Mouse (Mus musculus) forebrain, embryonic 15.5 days (tissue): ENCODE results near the gene Stum. TPM values are rescaled to one million over a fixed set of nuclear protein-coding genes. Genes with fewer than 3 reads are reported as not detected.

Experiments used
- ATAC-seq: fragments of 200-750 bp; cut with Nextera tagmentation; replicated peaks from 2 replicates; pipeline ENCODE4 v1.8.0; 2017; ENCODE audit warnings: mild to moderate bottlenecking, moderate TSS enrichment, moderate library complexity
- H3K27ac ChIP-seq: fragments of 300-500 bp; sonication (generic); replicated peaks from 2 replicates; pipeline ENCODE4 v1.5.1; 2015; ENCODE audit warnings: mild to moderate bottlenecking, inconsistent platforms
- H3K27me3 ChIP-seq: fragments of 300-500 bp; sonication (generic); 2 replicates; pipeline ENCODE4 v1.6.1; 2015; ENCODE audit warnings: inconsistent platforms
- H3K36me3 ChIP-seq: fragments of 300-500 bp; sonication (generic); 2 replicates; pipeline ENCODE4 v1.6.1; 2015; ENCODE audit warnings: mild to moderate bottlenecking, inconsistent platforms
- H3K4me1 ChIP-seq: fragments of 300-500 bp; sonication (generic); 2 replicates; pipeline ENCODE4 v1.6.1; 2015; ENCODE audit warnings: inconsistent platforms
- H3K4me2 ChIP-seq: fragments of 300-500 bp; sonication (generic); replicated peaks from 2 replicates; pipeline ENCODE4 v1.6.1; 2015; ENCODE audit warnings: mild to moderate bottlenecking, inconsistent platforms
- H3K4me3 ChIP-seq: fragments of 300-500 bp; sonication (generic); 2 replicates; pipeline ENCODE4 v1.5.1; 2015; ENCODE audit warnings: mild to moderate bottlenecking, inconsistent platforms
- H3K9ac ChIP-seq: fragments of 300-500 bp; sonication (generic); replicated peaks from 2 replicates; pipeline ENCODE4 v1.6.1; 2015; ENCODE audit warnings: mild to moderate bottlenecking, inconsistent platforms
- H3K9me3 ChIP-seq: fragments of 300-500 bp; sonication (generic); 2 replicates; pipeline ENCODE4 v1.6.1; 2016; ENCODE audit warnings: inconsistent platforms
- WGBS: fragments of 180-500 bp; shearing (Covaris S2); methylation state at CpG from one replicate; pipeline ENCODE4 v1.1.7; 2015; ENCODE audit warnings: mixed read lengths; 5-methylcytosine and 5-hydroxymethylcytosine counted together
- polyA plus RNA-seq: library from polyadenylated mRNA; unstranded; fragments of >200 nt; fragmentation: Nextera tagmentation; extraction: Ambion mirVana; gene quantifications from 2 replicates; pipeline ENCODE4 v1.2.1, GENCODE M21; 2015

Stum gene
- polyA plus RNA-seq, 1 experiment from 2014 or later: 4.1 TPM

DNA sequence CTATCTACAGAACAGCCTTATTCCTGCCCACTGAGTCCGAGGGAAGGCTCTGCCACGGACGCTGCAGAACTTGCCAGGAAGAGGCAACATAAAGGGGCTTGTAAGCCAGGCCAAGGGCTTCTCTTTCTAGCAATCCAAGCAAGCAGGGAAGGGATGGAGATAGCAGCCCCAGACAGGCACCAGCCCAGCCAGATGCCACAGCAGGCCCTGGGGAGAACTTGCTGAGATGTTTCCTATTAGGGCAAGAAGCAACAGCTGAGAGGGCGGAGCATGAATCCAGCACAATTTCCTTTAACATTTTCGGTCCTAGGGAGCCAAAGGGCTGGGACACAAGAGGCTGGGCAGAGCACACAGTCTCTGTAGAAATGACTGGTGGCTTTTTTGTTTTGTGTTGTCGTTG lies 25.0 kb downstream of the Stum start:
- ATAC-seq: no peak
- Histone ChIP-seq H3K9me3 (no peaks in the 10 kb centered on the region), H3K4me3 (no peak overlapping the region), H3K9ac (no peak overlapping the region), H3K27ac (no peak overlapping the region), H3K27me3 (no peaks in the 10 kb centered on the region), H3K4me1 (peaks cover 16% of the 10 kb centered on the region; the same call in 1 of the 2 replicates), H3K36me3 (no peaks in the 10 kb centered on the region), H3K4me2 (no peak overlapping the region)
- WGBS: 54% methylated on average over 6 of the region's 6 CpGs

DNA sequence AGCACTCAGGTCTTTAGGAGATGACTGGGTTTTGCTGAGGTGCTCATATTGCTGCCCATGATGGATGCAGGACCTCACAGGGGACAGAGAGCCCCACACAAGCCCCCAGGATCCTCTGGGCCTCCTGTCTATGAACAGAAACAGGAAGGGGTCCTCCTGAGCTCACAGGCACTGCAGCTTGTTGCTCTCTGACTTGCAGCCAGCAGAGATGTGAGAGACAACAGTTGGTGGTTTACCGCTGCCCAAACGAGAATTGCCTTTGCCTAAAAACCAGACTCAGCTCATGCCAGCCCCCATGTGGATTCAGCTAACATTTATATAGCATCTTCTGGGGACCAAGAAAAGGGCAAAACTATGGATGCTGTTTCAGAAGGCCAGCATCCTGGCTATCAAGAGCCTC lies 33.7 kb downstream of the Stum start:
- WGBS: 60% methylated on average over 2 of the region's 2 CpGs
- no peaks in the 10 kb centered on the region for H3K27me3 ChIP-seq
- no peaks in the 10 kb centered on the region for H3K9me3 ChIP-seq
- ATAC-seq: no peak
- no peaks in the 10 kb centered on the region for H3K4me1 ChIP-seq
- no peak overlapping the region for H3K4me3 ChIP-seq
- H3K9ac ChIP-seq: no peak overlapping the region
- no peak overlapping the region for H3K4me2 ChIP-seq
- no peak overlapping the region for H3K27ac ChIP-seq
- no peaks in the 10 kb centered on the region for H3K36me3 ChIP-seq

DNA sequence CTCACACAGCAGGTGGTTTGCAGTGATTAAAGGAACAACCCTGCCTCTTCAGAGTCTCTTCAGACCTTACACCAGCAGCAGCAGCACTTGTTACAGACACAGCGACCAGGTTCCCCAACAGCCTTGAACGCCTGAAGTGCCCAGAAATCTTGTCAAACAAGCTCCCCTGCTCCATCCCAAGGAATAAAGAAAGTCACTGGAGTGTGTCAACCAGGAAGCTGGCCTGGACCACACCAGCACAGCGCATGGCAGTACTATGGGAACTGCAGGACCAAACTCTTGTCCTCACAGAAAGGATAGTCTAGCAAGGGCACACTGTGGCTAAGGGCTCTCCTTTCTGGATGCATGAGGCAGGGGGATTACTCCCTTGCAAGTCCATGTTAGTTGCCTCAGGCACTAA lies 38.9 kb downstream of the Stum start:
- Histone ChIP-seq H3K9me3 (no peaks in the 10 kb centered on the region), H3K36me3 (no peaks in the 10 kb centered on the region), H3K27me3 (no peaks in the 10 kb centered on the region), H3K27ac (no peak overlapping the region), H3K9ac (no peak overlapping the region), H3K4me2 (no peak overlapping the region), H3K4me3 (no peak overlapping the region), H3K4me1 (no peaks in the 10 kb centered on the region)
- no peak for ATAC-seq
- WGBS: 48% methylated on average over 3 of the region's 3 CpGs

DNA sequence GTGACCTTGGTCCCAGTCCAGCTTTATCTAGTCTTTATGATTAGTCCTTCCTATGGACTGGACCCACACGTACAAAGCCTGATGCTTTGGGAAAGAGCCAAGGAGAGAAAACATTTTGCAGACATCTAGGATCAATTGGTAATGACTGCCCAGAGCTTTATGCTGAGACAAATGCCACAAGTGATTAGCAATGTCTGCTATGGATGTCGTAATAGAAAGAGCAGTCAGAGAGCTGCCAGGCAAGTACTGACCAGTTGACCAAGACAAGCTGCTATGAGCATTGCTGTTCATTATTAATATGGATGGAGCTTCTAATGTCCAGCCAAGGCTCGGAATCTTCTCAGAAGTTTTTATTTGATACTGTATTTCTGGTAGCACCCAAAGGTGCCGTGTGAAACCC lies 43.8 kb downstream of the Stum start:
- peaks cover 4% of the 10 kb centered on the region; the same call in 1 of the 2 replicates for H3K4me1 ChIP-seq
- no peak for ATAC-seq
- no peaks in the 10 kb centered on the region for H3K9me3 ChIP-seq
- 78% methylated on average over 4 of the region's 4 CpGs for WGBS
- no peak overlapping the region for H3K4me2 ChIP-seq
- no peaks in the 10 kb centered on the region for H3K36me3 ChIP-seq
- H3K27me3 ChIP-seq: no peaks in the 10 kb centered on the region
- H3K9ac ChIP-seq: no peak overlapping the region
- H3K4me3 ChIP-seq: no peak overlapping the region
- H3K27ac ChIP-seq: no peak overlapping the region

DNA sequence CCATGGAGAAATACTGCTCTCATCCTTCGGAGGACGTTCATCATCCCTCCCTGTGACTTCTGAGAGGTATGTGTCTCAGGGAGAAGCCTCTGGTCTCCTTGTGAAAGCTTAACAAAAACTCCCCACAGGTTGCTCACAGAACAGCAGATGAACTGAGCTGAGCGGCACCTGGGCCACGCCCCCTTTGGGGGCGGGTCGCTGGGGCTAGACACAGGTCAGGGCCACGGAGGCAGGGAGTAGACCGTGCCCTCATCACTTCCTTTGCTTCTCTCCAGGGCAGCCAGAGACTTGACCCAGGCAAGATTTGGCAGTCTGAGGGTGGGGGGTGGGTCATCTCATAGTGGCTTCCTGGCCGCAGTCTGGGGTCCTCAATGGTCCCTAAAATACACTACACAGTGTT lies 48.4 kb downstream of the Stum start:
- Histone ChIP-seq H3K4me3 (no peak overlapping the region), H3K9me3 (no peaks in the 10 kb centered on the region), H3K27ac (no peak overlapping the region), H3K9ac (no peak overlapping the region), H3K27me3 (no peaks in the 10 kb centered on the region), H3K4me2 (no peak overlapping the region), H3K4me1 (peaks cover 20% of the 10 kb centered on the region), H3K36me3 (no peaks in the 10 kb centered on the region)
- 13% methylated on average over 9 of the region's 9 CpGs for WGBS
- no peak for ATAC-seq

DNA sequence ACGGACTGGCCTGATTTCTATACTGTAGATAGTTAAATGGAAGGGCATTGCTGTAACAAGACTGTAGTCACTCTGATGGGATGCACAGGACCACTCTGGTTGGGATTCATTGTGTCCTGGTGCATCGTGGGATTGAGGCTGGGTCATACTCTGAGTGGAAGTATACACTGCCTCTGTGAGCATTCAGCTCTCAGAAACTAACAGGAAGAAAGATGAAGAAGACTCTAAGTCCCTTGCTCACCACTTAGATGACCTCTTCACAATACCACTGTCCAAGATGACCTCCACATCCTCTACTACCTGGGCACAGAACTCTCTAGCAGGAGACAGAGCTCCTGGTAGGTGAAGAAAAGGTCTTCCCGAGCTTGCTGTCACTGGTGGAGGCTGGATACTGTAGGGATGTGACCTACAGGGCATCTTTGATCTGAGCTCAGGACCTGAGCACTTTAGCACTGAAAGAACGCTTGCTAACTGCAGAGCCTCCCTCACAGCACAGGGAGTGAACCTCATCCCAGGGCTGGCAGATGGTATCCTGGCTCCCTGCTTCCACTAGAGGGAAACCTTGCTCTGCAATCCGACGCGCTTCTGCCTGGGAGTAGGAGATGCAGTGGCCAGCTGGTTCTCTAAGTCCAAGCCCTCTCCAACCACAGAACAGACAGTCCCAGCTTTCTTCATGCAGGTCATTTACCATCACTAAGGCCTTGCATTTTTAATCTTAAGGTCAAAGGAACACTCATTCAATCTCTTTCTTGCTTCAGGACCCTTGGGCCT lies 49.3 kb downstream of the Stum start:
- no peak overlapping the region for H3K4me3 ChIP-seq
- H3K36me3 ChIP-seq: no peaks in the 10 kb centered on the region
- peaks cover 20% of the 10 kb centered on the region for H3K4me1 ChIP-seq
- H3K27ac ChIP-seq: peak overlapping the region; percentile 24; the same call in 1 of the 2 replicates
- no peaks in the 10 kb centered on the region for H3K27me3 ChIP-seq
- H3K4me2 ChIP-seq: no peak overlapping the region
- 19% methylated on average over 7 of the region's 7 CpGs for WGBS
- no peaks in the 10 kb centered on the region for H3K9me3 ChIP-seq
- no peak overlapping the region for H3K9ac ChIP-seq
- peak; percentile 91 for ATAC-seq

DNA sequence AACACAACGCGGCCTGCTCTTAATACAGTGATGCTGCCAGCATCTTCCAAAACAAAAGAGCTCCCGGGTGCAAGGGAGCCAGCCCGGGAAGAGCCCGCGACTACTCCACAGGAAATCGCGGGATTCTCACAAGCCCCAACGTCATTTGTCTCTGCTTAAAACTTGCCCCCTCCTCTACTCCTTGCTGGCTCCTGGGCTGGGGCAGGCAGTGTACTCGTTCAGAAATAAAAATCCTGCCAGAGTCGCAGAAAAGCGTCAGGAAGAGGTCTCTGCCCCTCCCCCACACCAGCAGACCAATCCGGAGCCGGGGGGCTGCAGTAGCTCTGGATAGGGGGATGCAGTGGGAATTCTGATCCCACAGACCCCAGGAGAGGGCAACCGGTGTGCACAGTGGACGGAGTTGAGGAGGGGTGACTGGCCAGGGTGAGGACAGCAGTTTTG lies 50.2 kb downstream of the Stum start:
- peak overlapping the region; percentile 34 for H3K4me3 ChIP-seq
- H3K9ac ChIP-seq: peak overlapping the region; percentile 27
- WGBS: 1% methylated on average over 16 of the region's 16 CpGs
- H3K4me2 ChIP-seq: peak overlapping the region; percentile 46
- no peaks in the 10 kb centered on the region for H3K9me3 ChIP-seq
- H3K4me1 ChIP-seq: peaks cover 22% of the 10 kb centered on the region
- H3K27me3 ChIP-seq: no peaks in the 10 kb centered on the region
- H3K36me3 ChIP-seq: no peaks in the 10 kb centered on the region
- peak; percentile 59 for ATAC-seq
- H3K27ac ChIP-seq: peak overlapping the region; percentile 24; the same call in 1 of the 2 replicates

DNA sequence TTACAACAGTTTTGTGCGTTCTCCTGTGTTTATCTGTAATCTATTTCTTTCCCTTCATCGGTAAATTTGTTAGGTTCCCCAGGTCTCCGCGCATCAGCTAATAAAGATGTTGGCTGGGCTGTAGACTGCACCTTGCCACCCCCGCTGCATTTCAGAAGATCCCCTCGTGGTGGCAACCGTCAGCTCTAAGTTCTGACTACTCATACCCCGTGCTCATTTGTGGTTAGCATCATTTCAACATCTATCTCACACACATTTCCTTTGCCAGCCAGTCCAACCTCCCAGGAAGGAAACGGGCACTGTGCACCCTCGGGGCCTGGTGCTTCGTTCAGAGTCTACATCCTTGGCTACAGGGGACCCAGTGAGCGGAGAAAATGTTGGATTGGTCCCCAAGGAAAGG lies 51.5 kb downstream of the Stum start:
- H3K27ac ChIP-seq: no peak overlapping the region
- no peak for ATAC-seq
- H3K4me2 ChIP-seq: no peak overlapping the region
- no peaks in the 10 kb centered on the region for H3K36me3 ChIP-seq
- H3K27me3 ChIP-seq: no peaks in the 10 kb centered on the region
- H3K4me1 ChIP-seq: peaks cover 27% of the 10 kb centered on the region
- H3K9me3 ChIP-seq: no peaks in the 10 kb centered on the region
- H3K4me3 ChIP-seq: no peak overlapping the region
- 74% methylated on average over 12 of the region's 12 CpGs for WGBS
- H3K9ac ChIP-seq: no peak overlapping the region

DNA sequence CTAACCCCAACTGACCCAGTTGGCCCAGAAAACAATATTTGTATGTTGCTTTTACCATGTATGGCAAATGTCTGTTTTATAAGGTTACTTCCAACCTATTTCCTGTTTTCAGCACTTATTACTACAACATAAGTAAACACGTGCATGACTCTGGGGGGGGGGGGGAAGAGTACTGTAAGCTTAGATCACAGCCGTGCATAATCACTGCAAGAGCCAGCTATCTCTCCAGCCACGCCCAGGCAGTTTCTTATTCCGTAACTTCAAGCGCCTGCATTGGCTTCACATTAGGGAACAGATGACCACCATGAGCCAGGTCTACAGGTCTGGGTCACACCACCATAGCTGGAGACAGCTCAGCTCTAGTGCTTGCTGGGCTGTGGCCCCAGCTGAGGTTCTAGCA lies 53.5 kb downstream of the Stum start:
- Histone ChIP-seq H3K27me3 (no peaks in the 10 kb centered on the region), H3K4me3 (no peak overlapping the region), H3K27ac (no peak overlapping the region), H3K9ac (no peak overlapping the region), H3K9me3 (no peaks in the 10 kb centered on the region), H3K36me3 (no peaks in the 10 kb centered on the region), H3K4me1 (peaks cover 26% of the 10 kb centered on the region), H3K4me2 (no peak overlapping the region)
- 87% methylated on average over 5 of the region's 5 CpGs for WGBS
- ATAC-seq: no peak

DNA sequence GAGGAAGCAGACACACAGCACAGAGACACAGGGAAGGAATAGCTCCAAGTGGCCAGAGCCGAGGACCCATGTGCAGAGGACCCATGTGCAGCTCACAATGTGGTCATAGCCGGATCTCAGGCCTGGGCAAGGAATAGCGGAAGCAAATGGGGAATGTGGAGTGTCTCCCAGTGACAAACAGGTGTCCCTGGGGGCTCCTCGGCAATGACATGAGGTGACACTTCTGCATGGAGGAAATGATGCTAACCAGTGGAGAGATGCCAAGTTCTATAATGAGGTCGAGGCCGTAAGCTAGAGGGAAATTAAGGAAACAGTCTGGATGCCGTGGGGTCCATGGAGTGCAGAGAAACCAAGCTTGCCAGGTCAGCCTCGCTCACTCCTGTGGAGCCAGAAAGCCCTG lies 54.4 kb downstream of the Stum start:
- WGBS: 74% methylated on average over 8 of the region's 8 CpGs
- Histone ChIP-seq H3K4me2 (no peak overlapping the region), H3K27ac (no peak overlapping the region), H3K27me3 (no peaks in the 10 kb centered on the region), H3K9ac (no peak overlapping the region), H3K36me3 (no peaks in the 10 kb centered on the region), H3K4me1 (peaks cover 21% of the 10 kb centered on the region), H3K4me3 (no peak overlapping the region), H3K9me3 (no peaks in the 10 kb centered on the region)
- no peak for ATAC-seq

DNA sequence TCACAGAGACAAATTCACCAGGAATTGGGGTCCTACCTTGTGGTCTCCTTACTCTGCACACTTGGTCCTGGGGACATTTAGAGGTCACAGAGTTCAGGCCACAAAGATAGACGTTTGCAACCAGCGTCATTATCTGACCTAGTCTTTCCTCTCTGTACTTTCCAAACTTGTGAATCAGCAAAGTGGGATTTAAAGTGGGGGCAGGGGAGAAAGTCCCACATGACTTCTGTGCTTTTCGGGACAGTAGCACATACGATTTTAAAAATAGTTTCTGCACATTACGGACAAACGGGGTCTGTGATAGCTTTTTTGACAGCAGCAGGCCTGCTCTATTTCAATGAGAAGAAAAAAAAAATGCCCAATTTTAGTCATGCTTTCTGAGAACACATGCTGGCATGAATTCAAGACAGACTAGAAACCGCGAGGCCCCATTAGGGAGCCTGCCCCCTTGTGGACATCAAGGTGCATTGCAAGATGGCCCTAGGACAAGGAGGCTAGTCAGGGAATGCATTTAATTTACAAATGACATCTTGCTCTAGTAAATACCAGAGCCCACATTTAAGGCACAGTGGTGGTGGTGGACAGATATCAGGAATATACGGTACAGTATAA lies 55.1 kb downstream of the Stum start:
- Histone ChIP-seq H3K9ac (no peak overlapping the region), H3K4me2 (no peak overlapping the region), H3K9me3 (no peaks in the 10 kb centered on the region), H3K4me3 (no peak overlapping the region), H3K4me1 (peaks cover 15% of the 10 kb centered on the region), H3K27ac (no peak overlapping the region), H3K27me3 (no peaks in the 10 kb centered on the region), H3K36me3 (no peaks in the 10 kb centered on the region)
- 28% methylated on average over 9 of the region's 9 CpGs for WGBS
- ATAC-seq: no peak

DNA sequence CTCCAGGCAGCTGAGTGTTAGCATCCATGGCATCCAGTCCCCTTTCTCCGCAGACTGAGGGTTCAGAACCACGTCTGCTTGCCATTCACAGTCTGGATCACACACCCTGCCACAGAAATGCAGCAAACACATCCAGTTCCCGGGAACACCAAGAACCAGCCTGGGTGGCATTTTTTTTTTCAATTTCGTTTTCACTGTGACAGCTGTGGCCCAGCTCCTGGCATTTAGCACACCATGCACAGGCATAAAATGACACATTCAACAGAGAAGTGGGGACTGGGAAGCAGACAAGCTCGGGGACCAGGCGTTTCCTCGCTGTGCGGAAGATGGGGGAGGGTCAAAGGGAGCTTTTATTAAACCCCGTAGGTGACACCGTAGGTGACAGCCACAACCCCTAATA lies 55.6 kb downstream of the Stum start:
- 54% methylated on average over 10 of the region's 10 CpGs for WGBS
- Histone ChIP-seq H3K27ac (no peak overlapping the region), H3K36me3 (no peaks in the 10 kb centered on the region), H3K4me1 (peaks cover 10% of the 10 kb centered on the region), H3K4me3 (no peak overlapping the region), H3K27me3 (no peaks in the 10 kb centered on the region), H3K4me2 (no peak overlapping the region), H3K9ac (no peak overlapping the region), H3K9me3 (no peaks in the 10 kb centered on the region)
- ATAC-seq: no peak

DNA sequence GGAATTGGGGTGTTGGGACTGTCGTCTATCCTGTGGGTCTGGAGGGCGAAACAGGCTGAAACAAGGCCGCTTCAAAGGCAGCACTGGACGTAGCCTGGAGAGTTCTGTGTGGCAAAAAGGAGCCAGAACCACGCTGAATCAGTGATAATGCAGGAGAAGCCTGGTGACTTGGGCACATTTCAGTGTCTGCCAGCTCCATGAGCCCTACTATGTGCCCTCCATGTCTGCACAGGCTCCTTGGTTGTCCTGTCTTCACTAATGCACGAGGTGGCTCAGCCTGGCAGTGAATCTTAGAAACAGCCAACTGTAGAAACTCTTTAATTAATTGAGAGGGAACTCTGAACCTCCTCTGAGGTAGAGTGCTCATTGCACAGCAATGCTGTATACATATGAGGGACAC lies 56.9 kb downstream of the Stum start:
- 87% methylated on average over 6 of the region's 6 CpGs for WGBS
- no peaks in the 10 kb centered on the region for H3K27me3 ChIP-seq
- no peaks in the 10 kb centered on the region for H3K36me3 ChIP-seq
- no peak overlapping the region for H3K9ac ChIP-seq
- H3K9me3 ChIP-seq: no peaks in the 10 kb centered on the region
- no peak overlapping the region for H3K4me3 ChIP-seq
- peaks cover 15% of the 10 kb centered on the region for H3K4me1 ChIP-seq
- no peak for ATAC-seq
- H3K27ac ChIP-seq: no peak overlapping the region
- H3K4me2 ChIP-seq: no peak overlapping the region
